Mouse (Mus musculus) kidney, adult 2 months (tissue): Measurements from ENCODE around the gene Tekt3.

ENCODE experiments used
- CTCF ChIP-seq: fragments of 200-500 bp; conservative IDR thresholded peaks from 2 replicates; pipeline ENCODE4 v1.5.1; 2011; ENCODE audit warnings: low read depth, mild to moderate bottlenecking, control low read depth, low read length, moderate library complexity, mixed read lengths; ENCODE audit not compliant: insufficient read depth, insufficient read length
- POLR2A ChIP-seq: fragments of 200-500 bp; IDR thresholded peaks from one replicate; pipeline ENCODE4 v1.6.1; 2011; ENCODE audit warnings: low read depth, low read length, control low read depth

GRCm38 (mm10) chr11:63125832-63126456 is 64.5 kb downstream of the Tekt3 start:
- TF ChIP-seq POLR2A (no peak), CTCF (no peak)
